Mouse (Mus musculus) neural tube, embryonic 15.5 days (tissue): Measurements from ENCODE around the gene Rrp36. TPM values are rescaled to one million over a fixed set of nuclear protein-coding genes. Genes with fewer than 3 reads are reported as not detected.

Source experiments
- ATAC-seq: fragments of 200-750 bp; cut with Nextera tagmentation; 2 replicates; pipeline ENCODE4 v1.8.0; 2017; ENCODE audit warnings: mild to moderate bottlenecking, moderate TSS enrichment, moderate library complexity; ENCODE audit not compliant: low FRiP score
- H3K27ac ChIP-seq: fragments of 300-500 bp; sonication (generic); replicated peaks from 2 replicates; pipeline ENCODE4 v1.5.1; 2015; ENCODE audit warnings: mild to moderate bottlenecking, inconsistent platforms
- H3K27me3 ChIP-seq: fragments of 300-500 bp; sonication (generic); replicated peaks from 2 replicates; pipeline ENCODE4 v1.6.1; 2015; ENCODE audit warnings: inconsistent platforms
- H3K36me3 ChIP-seq: fragments of 300-500 bp; sonication (generic); 2 replicates; pipeline ENCODE4 v1.6.1; 2015; ENCODE audit warnings: inconsistent platforms
- H3K4me1 ChIP-seq: fragments of 300-500 bp; sonication (generic); 2 replicates; pipeline ENCODE4 v1.6.1; 2015; ENCODE audit warnings: inconsistent platforms
- H3K4me2 ChIP-seq: fragments of 300-500 bp; sonication (generic); 2 replicates; pipeline ENCODE4 v1.6.1; 2015; ENCODE audit warnings: inconsistent platforms, mild to moderate bottlenecking, moderate library complexity
- H3K4me3 ChIP-seq: fragments of 300-500 bp; sonication (generic); replicated peaks from 2 replicates; pipeline ENCODE4 v1.5.1; 2015; ENCODE audit warnings: mild to moderate bottlenecking, inconsistent platforms
- H3K9ac ChIP-seq: fragments of 300-500 bp; sonication (generic); replicated peaks from 2 replicates; pipeline ENCODE4 v1.6.1; 2015; ENCODE audit warnings: mild to moderate bottlenecking, inconsistent platforms
- H3K9me3 ChIP-seq: fragments of 300-500 bp; sonication (generic); replicated peaks from 2 replicates; pipeline ENCODE4 v1.6.1; 2016; ENCODE audit warnings: inconsistent platforms
- WGBS: fragments of 180-500 bp; shearing (Covaris S2); methylation state at CpG from one replicate; pipeline ENCODE4 v1.1.7; 2015; ENCODE audit warnings: mixed read lengths; 5-methylcytosine and 5-hydroxymethylcytosine counted together
- polyA plus RNA-seq: library from polyadenylated mRNA; unstranded; fragments of >200 nt; fragmentation: Nextera tagmentation; extraction: Ambion mirVana; gene quantifications from 2 replicates; pipeline ENCODE4 v1.2.1, GENCODE M21; 2015

The Rrp36 gene
- polyA plus RNA-seq, 1 experiment from 2014 or later = 53.5 TPM

DNA sequence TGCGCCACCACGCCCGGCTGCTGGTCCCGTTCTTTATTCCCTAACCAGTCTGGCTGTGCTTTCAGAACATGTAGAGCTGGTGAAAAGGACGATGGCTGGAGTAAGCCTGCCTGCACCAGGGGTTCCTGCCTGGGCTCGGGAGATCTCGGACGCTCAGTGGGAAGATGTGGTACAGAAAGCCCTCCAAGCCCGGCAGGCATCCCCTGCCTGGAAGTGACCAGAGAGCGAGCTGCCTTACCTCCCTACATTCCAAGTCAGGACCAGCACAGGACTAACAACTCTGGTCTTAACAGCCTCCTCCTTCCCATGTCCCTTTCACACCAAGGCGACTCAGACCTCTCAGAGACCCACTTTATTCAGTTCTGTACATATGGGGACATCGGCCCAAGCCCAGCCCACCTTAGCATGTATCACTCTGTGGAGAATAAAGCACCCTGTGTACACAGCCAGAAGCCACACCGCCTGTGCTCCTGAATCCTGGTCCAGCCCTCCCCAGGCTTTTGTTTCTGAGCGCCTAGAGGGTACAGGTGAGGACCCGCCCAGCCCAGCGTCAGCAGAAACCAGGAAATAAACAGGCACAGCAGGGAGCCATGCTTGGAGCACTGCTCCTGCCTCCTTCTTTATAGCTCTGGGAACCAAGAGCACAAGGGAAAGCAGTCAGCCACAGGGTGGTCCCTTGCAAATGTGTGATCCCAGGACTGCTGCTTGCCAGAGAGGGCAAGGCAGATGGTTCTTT lies 8.7 kb upstream of the Rrp36 start:
- no peaks in the 10 kb centered on the region for H3K27me3 ChIP-seq
- no peak overlapping the region for H3K9ac ChIP-seq

GRCm38 (mm10) chr17:46681466-46682118 lies 7.4 kb upstream of the Rrp36 start:
- Histone ChIP-seq H3K27ac (peak overlapping the region; percentile 82), H3K4me2 (peak overlapping the region; percentile 94), H3K4me3 (peak overlapping the region; percentile 57), H3K27me3 (no peaks in the 10 kb centered on the region), H3K9ac (peak overlapping the region; percentile 72), H3K36me3 (peaks cover 54% of the 10 kb centered on the region), H3K9me3 (no peaks in the 10 kb centered on the region), H3K4me1 (peaks cover 33% of the 10 kb centered on the region)
- WGBS = 23% methylated on average over 12 of the region's 12 CpGs
- ATAC-seq = peak; percentile 7

More for the DNA sequence above, 8.7 kb upstream of the Rrp36 start:
- H3K4me3 ChIP-seq = no peak overlapping the region
- H3K27ac ChIP-seq = no peak overlapping the region
- peaks cover 32% of the 10 kb centered on the region for H3K4me1 ChIP-seq
- peaks cover 53% of the 10 kb centered on the region for H3K36me3 ChIP-seq
- no peak for ATAC-seq
- no peaks in the 10 kb centered on the region for H3K9me3 ChIP-seq
- WGBS = 77% methylated on average over 16 of the region's 16 CpGs
- H3K4me2 ChIP-seq = no peak overlapping the region

DNA sequence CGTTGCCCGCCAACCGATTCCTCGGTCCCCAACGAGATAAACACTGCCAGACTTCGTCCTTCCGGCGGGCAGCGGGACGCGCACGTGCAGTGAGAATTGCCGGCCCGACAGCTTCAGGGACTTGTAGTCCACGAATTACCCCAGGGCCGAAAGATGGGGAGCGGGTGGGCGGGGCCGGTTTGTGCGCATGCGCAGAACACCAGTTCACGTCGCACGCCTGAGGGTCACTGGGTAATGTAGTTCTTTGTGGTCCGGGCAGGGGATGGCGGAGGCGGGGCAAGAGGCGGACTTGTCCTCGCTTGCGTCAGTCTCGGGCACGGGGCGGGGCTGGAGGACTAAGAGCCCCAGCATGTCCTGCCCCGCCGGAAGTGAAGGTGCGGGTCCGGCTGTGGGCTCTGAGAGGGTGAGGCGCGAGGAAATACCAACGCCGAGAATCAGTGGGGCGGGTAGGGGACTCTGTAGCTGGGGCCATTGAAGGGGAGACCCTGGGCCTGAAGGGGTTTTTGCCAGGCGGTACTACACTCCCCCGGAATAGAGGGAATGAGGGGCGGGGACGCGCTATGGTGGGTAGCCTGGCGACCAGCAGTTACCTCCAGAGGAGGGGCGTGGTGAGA lies 6.7 kb upstream of the Rrp36 start, which contains the start of gene Klhdc3:
TSS of gene Klhdc3 (minus strand) at position 155 of the 614 bp plus-strand sequence.
- under 1% methylated on average over 49 of the region's 49 CpGs for WGBS
- peaks cover 54% of the 10 kb centered on the region for H3K36me3 ChIP-seq
- peak within 1 kb of the TSS; percentile 72 for H3K9ac ChIP-seq
- ATAC-seq = peak; percentile 97
- H3K9me3 ChIP-seq = no peaks in the 10 kb centered on the region
- H3K27ac ChIP-seq = peak within 1 kb of the TSS; percentile 85
- H3K4me3 ChIP-seq = peak within 1 kb of the TSS; percentile 57
- no peaks in the 10 kb centered on the region for H3K27me3 ChIP-seq
- peak within 1 kb of the TSS; percentile 94 for H3K4me2 ChIP-seq
- peaks cover 33% of the 10 kb centered on the region for H3K4me1 ChIP-seq

GRCm38 (mm10) chr17:46679843-46680759 lies 5.9 kb upstream of the Rrp36 start:
- H3K36me3 ChIP-seq = peaks cover 54% of the 10 kb centered on the region
- peak overlapping the region; percentile 85 for H3K27ac ChIP-seq
- peak overlapping the region; percentile 94 for H3K4me2 ChIP-seq
- H3K4me1 ChIP-seq = peaks cover 36% of the 10 kb centered on the region
- H3K27me3 ChIP-seq = no peaks in the 10 kb centered on the region
- peak overlapping the region; percentile 57 for H3K4me3 ChIP-seq
- ATAC-seq = peak; percentile 48
- WGBS = under 1% methylated on average over 34 of the region's 34 CpGs
- no peaks in the 10 kb centered on the region for H3K9me3 ChIP-seq
- peak overlapping the region; percentile 55 for H3K9ac ChIP-seq

DNA sequence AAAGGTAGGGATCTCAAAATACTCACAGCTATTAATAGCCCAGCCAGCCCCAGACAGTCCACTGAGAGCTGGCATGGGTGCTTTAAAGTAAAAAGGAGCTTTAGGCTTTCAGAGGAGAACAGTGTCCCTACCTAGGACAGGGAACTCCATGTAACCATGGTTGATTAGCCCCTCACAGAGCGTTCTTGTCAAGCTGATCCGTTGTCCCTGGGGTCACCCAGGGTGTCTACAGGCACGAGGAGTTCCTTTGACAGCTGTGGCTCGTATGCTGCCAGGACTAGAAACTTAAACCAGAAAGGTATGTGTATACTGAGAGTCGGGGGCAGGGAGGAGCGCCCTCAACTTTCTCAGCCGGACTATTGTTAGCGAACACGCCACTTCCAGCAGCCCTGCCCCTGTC lies 4.8 kb upstream of the Rrp36 start:
- WGBS = 72% methylated on average over 9 of the region's 9 CpGs
- peaks cover 49% of the 10 kb centered on the region for H3K36me3 ChIP-seq
- H3K9me3 ChIP-seq = no peaks in the 10 kb centered on the region
- H3K4me2 ChIP-seq = peak overlapping the region; percentile 94
- H3K27ac ChIP-seq = no peak overlapping the region
- peaks cover 45% of the 10 kb centered on the region for H3K4me1 ChIP-seq
- no peak for ATAC-seq
- peak overlapping the region; percentile 8; the same call in 1 of the 2 replicates for H3K4me3 ChIP-seq
- H3K27me3 ChIP-seq = no peaks in the 10 kb centered on the region
- peak overlapping the region; percentile 55 for H3K9ac ChIP-seq

- Histone ChIP-seq H3K27me3 (no peaks in the 10 kb centered on the region), H3K4me3 (peak within 1 kb of the TSS; percentile 57), H3K36me3 (peaks cover 44% of the 10 kb centered on the region), H3K4me1 (peaks cover 49% of the 10 kb centered on the region), H3K4me2 (peak within 1 kb of the TSS; percentile 94), H3K27ac (peak within 1 kb of the TSS; percentile 85; the same call in 1 of the 2 replicates), H3K9ac (peak within 1 kb of the TSS; percentile 55), H3K9me3 (no peaks in the 10 kb centered on the region)
- ATAC-seq = no peak
- WGBS = 97% methylated on average over 8 of the region's 9 CpGs
These were observed 4.3 kb upstream of the Rrp36 start, which contains the start of gene Mea1 for GRCm38 (mm10) chr17:46678416-46678815. Gene Mea1 (plus strand): TSS chr17:46678793.

DNA sequence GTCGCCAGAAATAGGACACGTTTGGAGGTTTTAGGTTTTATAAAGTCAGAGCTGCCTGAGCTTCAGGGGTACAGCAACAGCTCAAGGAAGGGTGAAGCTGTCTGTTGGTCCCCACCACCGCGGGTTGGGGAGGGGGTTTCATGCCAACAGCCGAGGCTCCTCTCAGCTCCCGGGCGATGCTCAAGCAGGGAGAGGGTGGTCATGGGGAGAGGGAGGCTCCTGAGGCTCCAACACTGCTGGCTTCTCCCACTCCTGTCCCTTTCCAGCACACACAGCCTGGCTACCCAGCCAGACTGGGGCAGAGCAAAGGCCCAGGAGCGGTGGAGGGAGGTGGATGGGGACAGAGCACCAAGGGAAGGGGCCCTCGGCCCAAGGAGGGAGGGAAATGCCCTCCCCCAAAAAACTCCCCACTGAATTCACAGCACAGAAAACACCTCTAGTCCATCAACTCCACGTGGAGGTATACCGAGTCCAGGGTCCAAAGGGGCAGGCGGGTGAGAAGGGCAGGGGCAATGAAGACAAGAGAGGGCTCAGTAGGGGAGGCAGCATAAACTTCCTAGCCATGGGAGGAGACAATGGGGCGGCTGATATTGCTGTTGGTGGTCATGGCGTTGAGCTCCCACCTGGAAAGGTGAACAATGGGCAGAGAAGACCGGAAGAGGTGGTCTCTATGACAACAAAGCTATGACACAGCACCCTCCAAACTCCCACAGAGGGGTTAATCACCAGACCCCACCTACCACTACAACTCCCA lies 555 bp upstream of the Rrp36 start:
- peak; percentile 58 for ATAC-seq
- Histone ChIP-seq H3K9ac (peak overlapping the region; percentile 37), H3K4me1 (peaks cover 44% of the 10 kb centered on the region), H3K9me3 (no peaks in the 10 kb centered on the region), H3K27ac (peak overlapping the region; percentile 75), H3K36me3 (peaks cover 45% of the 10 kb centered on the region), H3K4me2 (peak overlapping the region; percentile 92), H3K4me3 (peak overlapping the region; percentile 85), H3K27me3 (no peaks in the 10 kb centered on the region)
- WGBS = 12% methylated on average over 15 of the region's 15 CpGs

GRCm38 (mm10) chr17:46669911-46670310 lies 4.2 kb downstream of the Rrp36 start:
- H3K9me3 ChIP-seq = no peaks in the 10 kb centered on the region
- ATAC-seq = no peak
- H3K27ac ChIP-seq = no peak overlapping the region
- no peak overlapping the region for H3K4me2 ChIP-seq
- no peaks in the 10 kb centered on the region for H3K27me3 ChIP-seq
- peaks cover 43% of the 10 kb centered on the region for H3K36me3 ChIP-seq
- H3K9ac ChIP-seq = no peak overlapping the region
- 96% methylated on average over 10 of the region's 10 CpGs for WGBS
- H3K4me1 ChIP-seq = peaks cover 20% of the 10 kb centered on the region
- H3K4me3 ChIP-seq = no peak overlapping the region

DNA sequence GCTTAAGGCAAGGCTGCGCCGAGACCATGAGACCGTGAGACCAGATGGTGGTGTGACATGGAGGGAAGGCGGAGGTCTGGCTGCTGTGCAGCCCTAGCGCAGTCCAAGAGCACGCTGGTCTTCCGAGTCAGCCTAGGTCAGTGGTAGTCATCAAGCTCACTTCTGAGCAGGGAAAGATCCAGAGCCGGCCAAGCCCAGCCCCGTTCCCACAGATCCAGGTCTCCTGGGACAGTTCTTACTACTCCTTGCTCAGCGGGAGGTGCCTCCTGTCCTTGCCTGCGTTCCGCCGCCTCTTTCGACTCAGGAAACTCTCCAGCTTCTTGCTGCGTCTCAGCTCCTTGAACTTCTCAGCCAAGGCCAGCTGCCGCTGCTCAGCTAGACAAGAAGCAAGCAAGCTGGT lies 6.4 kb downstream of the Rrp36 start:
- Histone ChIP-seq H3K36me3 (peaks cover 61% of the 10 kb centered on the region), H3K9me3 (no peaks in the 10 kb centered on the region)

GRCm38 (mm10) chr17:46662730-46663129 lies 11.4 kb downstream of the Rrp36 start:
- H3K9ac ChIP-seq = no peak overlapping the region

More for the DNA sequence above, 6.4 kb downstream of the Rrp36 start:
- Histone ChIP-seq H3K4me3 (no peak overlapping the region), H3K4me1 (peaks cover 2% of the 10 kb centered on the region), H3K9ac (no peak overlapping the region), H3K27me3 (no peaks in the 10 kb centered on the region), H3K27ac (no peak overlapping the region), H3K4me2 (no peak overlapping the region)
- 91% methylated on average over 16 of the region's 16 CpGs for WGBS
- no peak for ATAC-seq

More at GRCm38 (mm10) chr17:46662730-46663129, 11.4 kb downstream of the Rrp36 start:
- Histone ChIP-seq H3K9me3 (no peaks in the 10 kb centered on the region), H3K27me3 (no peaks in the 10 kb centered on the region), H3K36me3 (peaks cover 92% of the 10 kb centered on the region), H3K4me2 (no peak overlapping the region), H3K4me3 (no peak overlapping the region), H3K27ac (no peak overlapping the region), H3K4me1 (no peaks in the 10 kb centered on the region)
- 90% methylated on average over 4 of the region's 5 CpGs for WGBS
- ATAC-seq = no peak
